Mouse (Mus musculus): ENCODE data around the gene She. TPM values are rescaled to one million over a fixed set of nuclear protein-coding genes. Genes with fewer than 3 reads are reported as not detected.

She gene
- polyA plus RNA-seq, 1 experiment, result 2.4 TPM

DNA sequence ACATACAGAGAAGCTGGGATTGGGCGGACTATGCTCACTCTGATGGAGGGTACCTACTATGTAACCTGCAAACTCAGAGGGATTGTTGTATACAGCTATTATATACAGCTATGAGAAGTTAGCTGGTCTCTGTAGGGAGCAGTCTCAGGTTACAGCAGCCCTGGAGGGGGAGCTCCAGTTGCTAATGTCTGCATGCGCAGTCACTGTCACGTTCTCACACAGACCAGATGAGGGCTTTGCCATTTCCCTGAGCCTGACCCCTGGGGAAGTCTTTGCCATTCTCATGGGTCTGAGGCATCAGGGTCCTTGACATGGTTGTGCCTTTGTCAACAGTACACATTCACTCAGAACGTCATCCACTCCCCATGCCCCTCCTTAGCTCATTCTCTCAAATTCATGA, 26.0 kb upstream of the She start:
- Histone ChIP-seq H3K4me3 (ENCODE audit: insufficient read depth, low read depth, low read length) (no peak overlapping the region), H3K27ac (replicated peaks; ENCODE audit: low read depth, low read length) (no peak overlapping the region), H3K4me1 (ENCODE audit: control insufficient read depth, insufficient read depth, insufficient read length, low read length) (0 out of 2 replicates have a peak, but pooled peaks cover 2% of the 10 kb centered on the region)

DNA sequence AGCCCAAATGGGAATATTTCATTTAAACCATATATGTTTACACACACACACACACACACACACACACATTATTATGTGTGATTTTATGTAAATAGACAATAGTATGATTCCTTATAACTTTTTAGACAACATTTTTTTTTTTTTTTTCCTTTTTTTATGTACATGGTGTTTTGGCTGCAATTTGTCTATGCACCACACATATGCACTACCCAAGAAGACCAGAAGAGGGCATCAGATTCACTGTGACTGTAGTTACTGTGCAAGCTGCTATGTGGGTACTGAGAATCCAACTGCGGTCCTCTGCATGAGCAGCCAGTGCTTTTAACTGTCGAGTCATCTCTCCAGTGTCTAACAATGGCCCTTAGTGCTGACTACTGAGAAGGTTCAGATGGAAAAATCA, 24.4 kb upstream of the She start:
- H3K27ac ChIP-seq (replicated peaks; ENCODE audit: low read depth, low read length), result no peak overlapping the region
- H3K4me1 ChIP-seq (ENCODE audit: control insufficient read depth, insufficient read depth, insufficient read length, low read length), result 0 out of 2 replicates have a peak, but pooled peaks cover 2% of the 10 kb centered on the region
- no peak overlapping the region for H3K4me3 ChIP-seq (ENCODE audit: insufficient read depth, low read depth, low read length)

DNA sequence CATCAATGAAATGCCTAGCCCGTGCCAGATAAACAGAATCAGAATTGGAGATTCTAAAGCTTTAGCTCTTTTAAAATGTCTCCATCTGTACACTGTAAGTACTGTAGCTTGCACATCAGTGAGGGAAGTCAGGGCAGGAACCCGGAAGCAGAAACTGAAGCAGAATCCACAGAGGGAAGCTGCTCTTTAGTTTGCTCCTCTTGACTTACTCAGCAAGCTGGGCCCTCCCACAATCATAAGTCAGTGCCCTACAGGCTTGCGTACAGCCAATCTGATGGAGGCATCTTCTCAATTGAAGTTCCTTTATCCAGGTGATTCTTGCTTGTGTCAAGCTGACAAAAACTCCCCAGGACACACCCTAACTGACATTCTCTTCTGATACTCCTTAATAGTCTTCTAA, 24.0 kb upstream of the She start:
- H3K4me1 ChIP-seq (ENCODE audit: control insufficient read depth, insufficient read depth, insufficient read length, low read length), result no peaks in the 10 kb centered on the region
- H3K4me3 ChIP-seq (ENCODE audit: insufficient read depth, low read depth, low read length), result no peak overlapping the region
- H3K27ac ChIP-seq (replicated peaks; ENCODE audit: low read depth, low read length), result no peak overlapping the region

DNA sequence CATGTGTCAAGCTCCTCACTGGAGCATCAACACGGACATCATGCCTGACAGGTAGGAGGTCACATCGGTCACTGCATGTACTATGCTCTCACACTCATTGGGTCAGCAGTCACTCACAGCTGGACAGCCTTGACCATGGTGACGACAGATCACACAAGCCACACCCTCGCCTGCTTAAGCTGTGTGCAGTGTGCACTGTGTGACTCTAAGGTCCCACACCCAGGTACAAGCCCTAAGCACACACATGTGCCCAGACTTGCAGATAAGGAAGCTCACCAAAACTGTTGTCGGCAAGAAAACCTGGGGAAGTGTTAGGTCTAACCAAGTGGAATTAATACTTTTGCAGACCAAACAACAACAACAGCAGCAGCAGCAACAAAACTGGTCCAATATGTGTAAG, 23.3 kb upstream of the She start:
- Histone ChIP-seq H3K4me3 (ENCODE audit: insufficient read depth, low read depth, low read length) (no peak overlapping the region), H3K4me1 (ENCODE audit: control insufficient read depth, insufficient read depth, insufficient read length, low read length) (no peaks in the 10 kb centered on the region), H3K27ac (replicated peaks; ENCODE audit: low read depth, low read length) (no peak overlapping the region)

DNA sequence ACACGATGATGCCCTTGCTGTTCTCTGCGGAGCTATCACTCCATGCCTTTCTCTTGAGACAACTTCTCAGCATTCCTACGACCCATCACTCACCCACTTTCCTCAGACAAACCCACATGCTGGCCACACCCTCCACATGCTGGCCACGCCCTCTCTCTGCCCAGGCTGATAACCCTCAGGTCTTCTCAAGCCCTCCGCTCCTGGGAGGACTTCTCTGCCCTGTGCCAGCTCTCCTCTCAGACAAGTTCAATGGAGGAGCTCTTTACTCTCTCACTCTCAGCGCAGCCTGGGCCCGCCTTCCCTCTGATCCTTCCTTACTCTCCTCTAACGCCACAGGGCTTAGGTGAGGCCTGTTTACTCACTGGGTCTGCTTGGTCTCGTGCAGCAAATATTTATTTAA, 22.5 kb upstream of the She start:
- no peaks in the 10 kb centered on the region for H3K4me1 ChIP-seq (ENCODE audit: control insufficient read depth, insufficient read depth, insufficient read length, low read length)
- H3K4me3 ChIP-seq (ENCODE audit: insufficient read depth, low read depth, low read length), result no peak overlapping the region
- H3K27ac ChIP-seq (replicated peaks; ENCODE audit: low read depth, low read length), result no peak overlapping the region

GRCm38 (mm10) chr3:89810841-89811240, 20.3 kb upstream of the She start:
- H3K27ac ChIP-seq (replicated peaks; ENCODE audit: low read depth, low read length), result no peak overlapping the region
- H3K4me3 ChIP-seq (ENCODE audit: insufficient read depth, low read depth, low read length), result no peak overlapping the region
- no peaks in the 10 kb centered on the region for H3K4me1 ChIP-seq (ENCODE audit: control insufficient read depth, insufficient read depth, insufficient read length, low read length)

DNA sequence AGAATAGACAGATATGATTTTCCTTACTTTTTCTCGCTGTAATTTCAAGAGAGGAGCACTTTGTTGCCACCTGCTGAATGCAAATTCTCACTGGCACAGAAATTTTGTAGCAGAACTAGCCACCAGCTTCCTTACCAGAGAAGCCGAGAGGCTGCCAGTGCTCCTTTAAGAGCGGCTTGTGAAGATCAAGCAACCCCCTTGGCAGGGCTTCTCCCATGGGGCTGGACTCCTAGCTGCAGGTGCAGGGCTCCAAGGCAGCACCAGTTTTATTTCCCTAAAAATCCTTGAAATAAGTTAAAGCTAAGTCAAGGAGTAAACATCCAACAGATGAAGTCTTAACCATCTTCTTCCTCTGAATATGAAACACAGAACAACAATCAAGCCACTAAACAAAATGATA, 19.0 kb upstream of the She start:
- no peak overlapping the region for H3K4me3 ChIP-seq (ENCODE audit: insufficient read depth, low read depth, low read length)
- no peaks in the 10 kb centered on the region for H3K4me1 ChIP-seq (ENCODE audit: control insufficient read depth, insufficient read depth, insufficient read length, low read length)
- no peak overlapping the region for H3K27ac ChIP-seq (replicated peaks; ENCODE audit: low read depth, low read length)

DNA sequence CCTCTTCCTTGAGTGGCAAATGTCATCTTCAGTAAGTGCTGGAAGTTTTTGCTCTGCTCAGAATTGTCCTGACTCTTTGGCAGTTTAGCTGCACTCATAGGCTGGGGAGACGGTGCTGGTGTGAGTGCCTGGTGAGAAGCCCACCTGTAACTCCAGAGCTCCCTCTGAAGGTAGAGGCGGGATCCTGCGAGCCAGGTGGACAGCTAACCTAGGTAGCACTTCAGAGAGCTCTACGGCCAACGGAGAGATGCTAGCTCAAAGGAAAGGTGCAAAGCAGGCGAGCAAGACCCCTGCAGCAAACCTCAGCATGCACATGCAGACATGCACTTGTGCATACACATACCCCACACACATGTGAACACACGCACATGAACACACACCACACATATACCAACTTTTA, 17.1 kb upstream of the She start:
- Histone ChIP-seq H3K4me3 (ENCODE audit: insufficient read depth, low read depth, low read length) (no peak overlapping the region), H3K4me1 (ENCODE audit: control insufficient read depth, insufficient read depth, insufficient read length, low read length) (no peaks in the 10 kb centered on the region), H3K27ac (replicated peaks; ENCODE audit: low read depth, low read length) (no peak overlapping the region)

GRCm38 (mm10) chr3:89817056-89817455, 14.1 kb upstream of the She start:
- Histone ChIP-seq H3K4me1 (ENCODE audit: control insufficient read depth, insufficient read depth, insufficient read length, low read length) (no peaks in the 10 kb centered on the region), H3K27ac (replicated peaks; ENCODE audit: low read depth, low read length) (no peak overlapping the region), H3K4me3 (ENCODE audit: insufficient read depth, low read depth, low read length) (no peak overlapping the region)

GRCm38 (mm10) chr3:89818605-89819004, 12.6 kb upstream of the She start:
- Histone ChIP-seq H3K4me3 (ENCODE audit: insufficient read depth, low read depth, low read length) (no peak overlapping the region), H3K4me1 (ENCODE audit: control insufficient read depth, insufficient read depth, insufficient read length, low read length) (no peaks in the 10 kb centered on the region), H3K27ac (replicated peaks; ENCODE audit: low read depth, low read length) (no peak overlapping the region)

DNA sequence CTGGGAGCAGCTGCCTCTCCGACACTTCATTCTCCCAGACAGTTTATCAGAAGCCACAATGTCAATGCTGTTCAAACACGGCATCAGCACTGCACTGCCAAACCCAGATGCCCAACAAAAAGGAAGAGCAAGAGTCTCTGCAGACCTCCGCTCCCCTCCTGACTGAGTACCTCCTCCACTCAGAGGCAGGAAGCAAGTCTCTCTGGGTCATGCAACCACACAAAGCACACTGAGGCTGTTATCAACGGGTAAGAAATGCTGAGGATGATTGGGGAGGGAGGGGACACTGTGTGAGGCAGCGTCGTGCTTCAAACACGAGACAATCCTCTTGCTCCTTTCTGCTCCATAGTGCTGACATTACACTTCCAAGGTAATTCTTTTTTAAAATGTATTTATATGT, 11.3 kb upstream of the She start:
- Histone ChIP-seq H3K4me3 (ENCODE audit: insufficient read depth, low read depth, low read length) (no peak overlapping the region), H3K27ac (replicated peaks; ENCODE audit: low read depth, low read length) (no peak overlapping the region), H3K4me1 (ENCODE audit: control insufficient read depth, insufficient read depth, insufficient read length, low read length) (no peaks in the 10 kb centered on the region)

DNA sequence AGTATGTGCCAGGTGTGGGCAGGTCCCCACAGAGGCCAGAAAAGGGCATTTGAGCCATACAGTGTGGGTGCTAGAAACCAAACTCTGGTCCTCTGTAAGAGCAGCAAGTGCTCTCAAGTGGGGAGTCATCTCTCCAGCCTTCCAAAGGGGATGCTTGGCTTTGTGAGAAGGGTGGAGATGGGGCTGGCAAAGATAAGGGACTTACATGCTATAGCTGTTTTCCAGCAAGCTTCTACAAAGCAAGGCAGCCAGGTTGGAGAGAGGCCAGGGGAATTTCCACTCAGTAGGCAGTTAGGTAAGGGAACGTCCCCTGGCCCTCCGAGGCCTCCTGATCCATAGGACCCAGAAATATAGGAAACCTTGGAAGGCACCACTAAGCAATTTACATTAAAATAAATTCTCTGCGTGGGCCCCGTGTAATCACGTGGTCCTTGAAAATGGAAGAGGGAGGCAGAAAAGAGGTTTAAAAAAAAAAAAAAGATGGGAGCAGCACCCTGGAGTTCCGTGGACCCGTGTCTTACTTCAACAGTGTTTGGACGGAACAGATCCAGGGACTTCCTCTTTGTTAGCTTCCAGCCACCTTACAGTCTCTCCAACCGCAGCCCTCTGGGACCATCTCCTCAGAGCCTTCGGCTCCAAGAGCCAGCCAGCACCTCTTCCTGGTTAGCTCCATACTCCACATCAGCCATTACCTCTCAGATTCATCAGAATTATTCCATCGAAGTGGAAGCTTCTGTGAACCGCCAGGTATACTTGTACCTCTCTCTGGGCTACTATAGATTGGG, 10.7 kb upstream of the She start:
- no peaks in the 10 kb centered on the region for H3K4me1 ChIP-seq (ENCODE audit: control insufficient read depth, insufficient read depth, insufficient read length, low read length)
- H3K27ac ChIP-seq (replicated peaks; ENCODE audit: low read depth, low read length), result no peak overlapping the region
- H3K4me3 ChIP-seq (ENCODE audit: insufficient read depth, low read depth, low read length), result no peak overlapping the region

- Histone ChIP-seq H3K27ac (replicated peaks; ENCODE audit: low read depth, low read length) (no peak overlapping the region), H3K4me3 (ENCODE audit: insufficient read depth, low read depth, low read length) (no peak overlapping the region), H3K4me1 (ENCODE audit: control insufficient read depth, insufficient read depth, insufficient read length, low read length) (no peaks in the 10 kb centered on the region)
Observed at GRCm38 (mm10) chr3:89821096-89821513, 10.1 kb upstream of the She start.

- no peak overlapping the region for H3K4me3 ChIP-seq (ENCODE audit: insufficient read depth, low read depth, low read length)
- H3K4me1 ChIP-seq (ENCODE audit: control insufficient read depth, insufficient read depth, insufficient read length, low read length), result no peaks in the 10 kb centered on the region
- H3K27ac ChIP-seq (replicated peaks; ENCODE audit: low read depth, low read length), result no peak overlapping the region
Observed at GRCm38 (mm10) chr3:89821548-89822480, 9.4 kb upstream of the She start.

DNA sequence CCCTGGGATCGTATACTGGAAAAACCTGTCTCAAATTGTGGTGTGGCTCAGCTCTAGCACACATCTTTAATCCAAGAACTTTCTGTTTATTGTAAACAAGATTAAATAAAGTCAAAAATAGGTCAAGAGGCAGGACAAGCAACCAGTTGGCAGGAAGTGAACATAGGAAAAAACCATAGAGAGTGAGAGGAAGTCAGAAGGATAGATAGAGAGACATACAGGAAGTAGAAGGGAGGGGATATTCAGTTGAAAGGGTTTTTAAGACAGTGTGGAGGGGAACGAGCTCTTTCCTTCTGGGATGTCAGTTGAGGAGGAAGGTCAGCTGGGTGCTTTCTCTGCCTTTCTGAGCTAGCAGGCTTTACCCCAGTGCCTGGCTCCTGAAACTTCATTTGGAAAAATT, 7.6 kb upstream of the She start:
- H3K4me3 ChIP-seq (ENCODE audit: insufficient read depth, low read depth, low read length), result no peak overlapping the region
- no peaks in the 10 kb centered on the region for H3K4me1 ChIP-seq (ENCODE audit: control insufficient read depth, insufficient read depth, insufficient read length, low read length)
- no peak overlapping the region for H3K27ac ChIP-seq (replicated peaks; ENCODE audit: low read depth, low read length)

GRCm38 (mm10) chr3:89826295-89826694, 4.9 kb upstream of the She start:
- no peak overlapping the region for H3K27ac ChIP-seq (replicated peaks; ENCODE audit: low read depth, low read length)
- no peak overlapping the region for H3K4me3 ChIP-seq (ENCODE audit: insufficient read depth, low read depth, low read length)
- no peaks in the 10 kb centered on the region for H3K4me1 ChIP-seq (ENCODE audit: control insufficient read depth, insufficient read depth, insufficient read length, low read length)

Measured in brown adipose tissue, adult 24 weeks (tissue).